Mouse (Mus musculus): ENCODE results near the gene Wfdc15b.

- TF ChIP-seq USF1 (IDR thresholded peaks at IDR 0.05; ENCODE audit: low read depth) (no peak), TCF12 (IDR thresholded peaks at IDR 0.05; ENCODE audit: insufficient read depth, poor library complexity, severe bottlenecking) (no peak), MYOG (IDR thresholded peaks at IDR 0.05; ENCODE audit: control insufficient read depth in 1 of 3, insufficient read depth in 1 of 3, insufficient read length in 2 of 3, low read depth in 2 of 3) (no peak), E2F4 (IDR thresholded peaks at IDR 0.05; ENCODE audit: insufficient read depth) (no peak), SRF (IDR thresholded peaks at IDR 0.05; ENCODE audit: control insufficient read depth, insufficient read length, low read depth) (no peak)
Observed at GRCm38 (mm10) chr2:164196700-164196990, 24.8 kb downstream of the Wfdc15b start.

Data from myocyte (in vitro differentiated cells).